ENCODE assay signal across 10 mouse cellular contexts in genomic region chr7:132262696-132263095, GRCm38 (mm10). TPM values are rescaled to one million over a fixed set of nuclear protein-coding genes. Genes with fewer than 3 reads are reported as not detected.
DNase-seq lines count a peak whose midpoint lies in the region; ATAC-seq and TF ChIP-seq lines count a peak whose summit lies in the region.
"Had no signal": no experiment of that assay in that cellular context is flagged by ENCODE, and none has a peak within 500 bp of the region (broad histone marks: within the 10 kb centered on the region; RNA-seq: fewer than 3 reads in every experiment).

No protein-coding gene starts in this region.

- peaks cover 20% of the 10 kb centered on the region for H3K36me3 ChIP-seq in limb, embryonic 15.5 days
- peaks cover 4% of the 10 kb centered on the region; the same call in 1 of the 2 replicates for H3K36me3 ChIP-seq in midbrain, postnatal 0 days (ENCODE audit: insufficient read depth, low read length)
- H3K36me3 ChIP-seq in kidney, adult 2 months (ENCODE audit: control insufficient read depth, insufficient read depth, low read length): no peaks in the 10 kb centered on the region

- no peak overlapping the region for H3K9ac ChIP-seq in limb, embryonic 15.5 days
- H3K9ac ChIP-seq in midbrain, postnatal 0 days (replicated peaks; ENCODE audit: low read length, poor library complexity, severe bottlenecking): no peak overlapping the region

- H3K4me3 ChIP-seq in limb, embryonic 15.5 days: no peak overlapping the region
- no peak overlapping the region for H3K4me3 ChIP-seq in midbrain, postnatal 0 days (ENCODE audit: low read depth, low read length)
- no peak overlapping the region for H3K4me3 ChIP-seq in kidney, adult 2 months (ENCODE audit: insufficient read depth, low read depth, low read length)

- no peak for TF ChIP-seq CTCF in midbrain, postnatal 0 days (IDR thresholded peaks at IDR 0.05)
- no peak for TF ChIP-seq CTCF in kidney, adult 2 months (conservative IDR thresholded peaks at IDR 0.05; ENCODE audit: insufficient read depth, insufficient read length, low read depth, low read length)

- H3K4me1 ChIP-seq in limb, embryonic 15.5 days: peaks cover 7% of the 10 kb centered on the region; the same call in 1 of the 2 replicates
- H3K4me1 ChIP-seq in midbrain, postnatal 0 days (ENCODE audit: insufficient read depth, low read length): no peaks in the 10 kb centered on the region
- H3K4me1 ChIP-seq in kidney, adult 2 months (ENCODE audit: control insufficient read depth, insufficient read depth, low read length): no peaks in the 10 kb centered on the region

- H3K27ac ChIP-seq in limb, embryonic 15.5 days: 0 out of 2 replicates have a peak overlapping the region, but pooled peaks have one; percentile 18
- H3K27ac ChIP-seq in midbrain, postnatal 0 days (ENCODE audit: low read depth, low read length): peak overlapping the region; percentile 32; the same call in 1 of the 2 replicates
- no peak overlapping the region for H3K27ac ChIP-seq in kidney, adult 2 months (ENCODE audit: insufficient read depth, low read depth, low read length)

- ATAC-seq in limb, embryonic 15.5 days (ENCODE audit: insufficient number of reproducible peaks, low FRiP score, low TSS enrichment, low read depth): no peak
- ATAC-seq in midbrain, postnatal 0 days (ENCODE audit: low FRiP score): no peak

- 71% methylated on average over 6 of the region's 6 CpGs for WGBS in limb, embryonic 15.5 days
- WGBS in midbrain, postnatal 0 days: 44% methylated on average over 6 of the region's 6 CpGs
- WGBS in kidney, adult 2 months: 88% methylated on average over 6 of the region's 6 CpGs

- no peaks in the 10 kb centered on the region for H3K9me3 ChIP-seq in limb, embryonic 15.5 days
- no peaks in the 10 kb centered on the region for H3K9me3 ChIP-seq in midbrain, postnatal 0 days (ENCODE audit: low read length)

- H3K27me3 ChIP-seq in limb, embryonic 15.5 days: no peaks in the 10 kb centered on the region
- H3K27me3 ChIP-seq in midbrain, postnatal 0 days (ENCODE audit: insufficient read depth, low read length): no peaks in the 10 kb centered on the region
- H3K27me3 ChIP-seq in kidney, adult 2 months (replicated peaks; ENCODE audit: control insufficient read depth, insufficient read depth, low read length): no peaks in the 10 kb centered on the region

- H3K4me2 ChIP-seq in limb, embryonic 15.5 days: no peak overlapping the region
- H3K4me2 ChIP-seq in midbrain, postnatal 0 days (ENCODE audit: low read depth, low read length, poor library complexity, severe bottlenecking): no peak overlapping the region

- TF ChIP-seq POLR2A in kidney, adult 2 months (IDR thresholded peaks at IDR 0.05; ENCODE audit: low read depth, low read length): no peak

- peak; percentile 68 to 82 for DNase-seq in cerebellum, postnatal 10 days
- DNase-seq in cerebellum, postnatal 25 days: no peak
- peak; percentile 73 for DNase-seq in embryo, embryonic 10.5 days (ENCODE audit: low spot score)
- peak; percentile 70 for DNase-seq in midbrain, postnatal 0 days (ENCODE audit: low spot score)
- DNase-seq in frontal cortex, postnatal 36 days (ENCODE audit: low spot score in 2 of 2): no peak
- DNase-seq in kidney, adult 9 months: no peak
- no peak for DNase-seq in kidney, adult 2 months
- DNase-seq: heart, postnatal 10 days; right cerebral cortex, postnatal 14 days had no signal

RNA-seq across cellular contexts. Expression of gene Chst15, which starts 54.3 kb away (rescaled TPM):
- polyA plus RNA-seq in limb, embryonic 15.5 days (2015; fragmentation: Nextera tagmentation; extraction: Ambion mirVana): 22.4 and 24.9 TPM in 2 replicates
- 20.0 and 21.9 TPM in 2 replicates for total RNA-seq in midbrain, postnatal 0 days (2014; rRNA removed)
- polyA plus RNA-seq in midbrain, postnatal 0 days (2015; fragmentation: Nextera tagmentation; extraction: Ambion mirVana): 8.4 TPM in 2 replicates
- 13.8 and 17.6 TPM in 2 replicates for polyA plus RNA-seq in kidney, adult 2 months (2012; rRNA removed)

Comparison
In these comparisons a context has a peak if more than half of its experiments do, and no peak if none do; other contexts are left out.
1. DNase-seq: peak in cerebellum, postnatal 10 days (2 of 2), embryo, embryonic 10.5 days (single experiment) and midbrain, postnatal 0 days (single experiment); none in cerebellum, postnatal 25 days (0 of 2), frontal cortex, postnatal 36 days (0 of 2), kidney, adult 9 months (single experiment) and kidney, adult 2 months (single experiment).